Mouse (Mus musculus) embryonic fibroblast, embryonic 13.5 days (primary cell): Measurements from ENCODE around the gene Slain1.

ENCODE experiments used
- CTCF ChIP-seq: IDR thresholded peaks from 2 replicates; pipeline ENCODE4 v1.5.1; 2011; ENCODE audit warnings: mild to moderate bottlenecking, control low read depth, low read length, moderate library complexity, borderline replicate concordance; ENCODE audit not compliant: insufficient read depth
- POLR2A ChIP-seq: IDR thresholded peaks from 2 replicates; pipeline ENCODE4 v1.6.1; 2011; ENCODE audit warnings: low read depth, mild to moderate bottlenecking, control low read depth, low read length, moderate library complexity

DNA sequence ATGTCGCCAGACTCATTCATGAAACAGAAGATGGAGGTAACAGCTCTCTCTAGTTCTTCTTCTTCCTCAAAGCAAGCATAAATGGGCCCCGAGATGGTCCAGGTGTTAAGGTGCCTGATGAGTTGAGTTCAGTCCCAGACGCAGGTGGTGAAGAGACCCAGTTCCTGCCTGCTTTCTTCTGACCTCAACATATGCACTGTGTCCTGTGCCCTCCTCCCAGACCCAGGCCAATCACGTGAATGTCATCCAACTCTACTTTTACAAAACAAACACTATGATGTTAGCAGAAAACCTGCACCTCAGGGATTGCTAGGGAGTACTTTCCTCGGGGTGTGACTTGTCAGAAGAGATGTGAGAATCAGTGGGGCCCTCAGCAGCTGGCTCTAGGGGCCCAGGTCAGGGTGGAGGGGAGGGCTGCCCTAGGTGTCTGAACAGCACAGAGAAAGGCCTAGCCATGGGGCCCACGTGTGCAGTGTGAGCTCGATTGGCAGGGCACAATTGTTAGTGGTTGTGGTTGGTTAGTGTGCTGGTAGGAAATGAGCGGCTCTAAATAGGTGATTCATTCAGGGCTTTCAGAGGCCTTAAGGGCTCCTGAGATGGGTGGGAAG lies 16.4 kb downstream of the Slain1 start:
- TF ChIP-seq CTCF = no peak
- TF ChIP-seq POLR2A = no peak
